ENCODE assay signal across 25 mouse cellular contexts in the genomic region with DNA sequence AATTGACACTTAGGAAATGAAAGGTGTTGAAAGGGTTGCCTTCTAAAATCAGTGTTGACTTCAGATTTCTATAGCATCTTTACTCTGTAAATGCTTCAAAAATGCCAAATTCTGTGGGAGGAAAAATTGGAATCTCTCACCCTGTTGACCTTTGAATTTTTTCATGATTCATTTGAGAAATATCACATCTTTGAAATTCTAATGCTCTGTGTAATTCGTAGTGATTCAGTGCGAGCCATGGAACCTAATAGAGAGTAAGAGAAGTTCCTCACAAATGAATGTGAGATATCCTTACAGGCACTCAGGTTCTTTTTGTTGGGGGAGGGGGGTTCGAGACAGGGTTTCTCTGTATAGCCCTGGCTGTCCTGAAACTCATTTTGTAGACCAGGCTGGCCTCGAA.
DNase-seq lines count a peak whose midpoint lies in the region; ATAC-seq and TF ChIP-seq lines count a peak whose summit lies in the region.
"Had no signal": no experiment of that assay in that cellular context is flagged by ENCODE, and none has a peak within 500 bp of the region (broad histone marks: within the 10 kb centered on the region; RNA-seq: fewer than 3 reads in every experiment).

No protein-coding gene starts in this region.

- no peak for TF ChIP-seq RAD21 in CH12.LX (IDR thresholded peaks at IDR 0.05; ENCODE audit: low read depth, low read length)

- H3K79me2 ChIP-seq in CH12.LX (replicated peaks; ENCODE audit: control insufficient read depth, extremely low read depth, insufficient read depth, poor library complexity, severe bottlenecking), result no peaks in the 10 kb centered on the region

- no peaks in the 10 kb centered on the region for H3K9me3 ChIP-seq in heart, embryonic 12.5 days (replicated peaks)
- no peaks in the 10 kb centered on the region for H3K9me3 ChIP-seq in CH12.LX (replicated peaks; ENCODE audit: low read length)
- H3K9me3 ChIP-seq: embryonic facial prominence, embryonic 10.5 days; embryonic facial prominence, embryonic 12.5 days; forebrain, embryonic 10.5 days; forebrain, embryonic 12.5 days had no signal

- no peak for TF ChIP-seq POLR2A in CH12.LX (IDR thresholded peaks at IDR 0.05; ENCODE audit: low read depth, low read length)

- dilution Hi-C loops in CH12.LX (cut with MboI; ENCODE audit: extremely low pct_ligation_motif_present, extremely low pct_unique_long_range_greater_than_20kb, low sequenced_read_pairs), result no loop called here

- WGBS in heart, embryonic 12.5 days, result 71% methylated on average over 4 of the region's 4 CpGs

- H3K9ac ChIP-seq in heart, embryonic 12.5 days, result no peak overlapping the region
- no peak overlapping the region for H3K9ac ChIP-seq in CH12.LX (ENCODE audit: insufficient read depth, low read depth)
- H3K9ac ChIP-seq: embryonic facial prominence, embryonic 12.5 days; forebrain, embryonic 12.5 days had no signal

- no peak for ATAC-seq in heart, embryonic 12.5 days (ENCODE audit: insufficient number of reproducible peaks, low FRiP score)
- ATAC-seq: CD4-positive, CD25-positive, alpha-beta regulatory T cell, adult 4 months; forebrain, embryonic 14.5 days; forebrain, embryonic 16.5 days had no signal

- H3K27me3 ChIP-seq in heart, embryonic 12.5 days (replicated peaks), result no peaks in the 10 kb centered on the region
- no peaks in the 10 kb centered on the region for H3K27me3 ChIP-seq in CH12.LX (replicated peaks)
- H3K27me3 ChIP-seq: embryonic facial prominence, embryonic 12.5 days; forebrain, embryonic 12.5 days had no signal

- in situ Hi-C loops in CH12.LX (cut with MboI; ENCODE audit: low pct_ligation_motif_present, low pct_unique_long_range_greater_than_20kb, low sequenced_read_pairs), result no loop called here

- intact Hi-C loops in heart, postnatal 10 days (cut with DNase I), result no loop called here
- intact Hi-C loops in left cerebral cortex, adult 2 months (cut with DNase I), result no loop called here

- TF ChIP-seq EP300 in CH12.LX (IDR thresholded peaks at IDR 0.05; ENCODE audit: low read length), result no peak

- no peak overlapping the region for H3K4me2 ChIP-seq in heart, embryonic 12.5 days
- peak overlapping the region; percentile 56; the same call in 1 of the 2 replicates for H3K4me2 ChIP-seq in CH12.LX (ENCODE audit: insufficient read depth, low read depth, poor library complexity, severe bottlenecking)
- H3K4me2 ChIP-seq: embryonic facial prominence, embryonic 12.5 days; forebrain, embryonic 12.5 days had no signal

- H3K4me1 ChIP-seq in heart, embryonic 12.5 days (replicated peaks), result peaks cover 11% of the 10 kb centered on the region
- no peaks in the 10 kb centered on the region for H3K4me1 ChIP-seq in CH12.LX (ENCODE audit: control insufficient read depth in 1 of 2, insufficient read depth in 2 of 2)
- H3K4me1 ChIP-seq: embryonic facial prominence, embryonic 10.5 days; embryonic facial prominence, embryonic 12.5 days; forebrain, embryonic 10.5 days; forebrain, embryonic 12.5 days had no signal

- DNase-seq in heart, postnatal 10 days, result no peak
- DNase-seq in 3134 (ENCODE audit: extremely low read depth, insufficient read length, low spot score) (peak; percentile 40), CH12.LX (ENCODE audit: extremely low read depth) (no peak)
- DNase-seq in Muller cell, postnatal 12 days (ENCODE audit: inconsistent ontology term), result peak; percentile 87
- no peak for DNase-seq in left cerebral cortex, adult 2 months (ENCODE audit: extremely low spot score in 1 of 2, low spot score in 2 of 2)
- no peak for DNase-seq in adrenal gland, postnatal 10 days
- DNase-seq in spleen, adult 18-20 months, result no peak
- DNase-seq: adrenal gland, adult 2 months; adrenal gland, postnatal 14 days; adrenal gland, postnatal 36 days; B cell, adult 2 months; cerebellum, adult 11-12 months; cerebellum, adult 2 months; cerebellum, adult 9-10 months; cerebellum, postnatal 10 days; cerebellum, postnatal 25 days had no signal

- 0 out of 2 replicates have a peak overlapping the region, but pooled peaks have one; percentile 38 for H3K27ac ChIP-seq in heart, embryonic 12.5 days (ENCODE audit: poor library complexity, severe bottlenecking)
- H3K27ac ChIP-seq in CH12.LX (ENCODE audit: insufficient read depth, low read depth), result no peak overlapping the region
- H3K27ac ChIP-seq in left cerebral cortex, adult 2 months, result no peak overlapping the region
- H3K27ac ChIP-seq: embryonic facial prominence, embryonic 10.5 days; embryonic facial prominence, embryonic 12.5 days; forebrain, embryonic 10.5 days; forebrain, embryonic 12.5 days had no signal

- no peaks in the 10 kb centered on the region for H3K36me3 ChIP-seq in heart, embryonic 12.5 days
- no peaks in the 10 kb centered on the region for H3K36me3 ChIP-seq in CH12.LX (replicated peaks in 1 of 2; ENCODE audit: control insufficient read depth in 1 of 2, insufficient read depth in 1 of 2, low read length in 1 of 2)
- H3K36me3 ChIP-seq: embryonic facial prominence, embryonic 10.5 days; embryonic facial prominence, embryonic 12.5 days; forebrain, embryonic 10.5 days; forebrain, embryonic 12.5 days had no signal

- H3K4me3 ChIP-seq in heart, embryonic 12.5 days, result no peak overlapping the region
- H3K4me3 ChIP-seq in CH12.LX (replicated peaks in 1 of 3; ENCODE audit: low read depth in 2 of 3, low read length in 2 of 3, poor library complexity in 1 of 3), result peak overlapping the region in 1 of 3 experiments; percentile 35
- H3K4me3 ChIP-seq in left cerebral cortex, adult 2 months, result no peak overlapping the region
- H3K4me3 ChIP-seq: embryonic facial prominence, embryonic 10.5 days; embryonic facial prominence, embryonic 12.5 days; erythroblast, embryonic 14.5 days; forebrain, embryonic 10.5 days; forebrain, embryonic 12.5 days had no signal

- no peak for TF ChIP-seq CTCF in CH12.LX (conservative IDR thresholded peaks at IDR 0.05 in 1 of 2, IDR thresholded peaks at IDR 0.05 in 1 of 2; ENCODE audit: low read depth in 2 of 2, low read length in 2 of 2)
- TF ChIP-seq CTCF in left cerebral cortex, adult 2 months (IDR thresholded peaks at IDR 0.05), result no peak

TF ChIP-seq in CH12.LX, 34 proteins besides CTCF, POLR2A, EP300 and RAD21:
- no peak for TF ChIP-seq ZKSCAN1 (IDR thresholded peaks at IDR 0.05; ENCODE audit: borderline replicate concordance, low read depth, low read length)
- TF ChIP-seq E2F4 (IDR thresholded peaks at IDR 0.05; ENCODE audit: insufficient replicate concordance, low read depth, low read length), result no peak
- TF ChIP-seq SMC3 (IDR thresholded peaks at IDR 0.05; ENCODE audit: low read depth, low read length), result no peak
- TF ChIP-seq JUN (IDR thresholded peaks at IDR 0.05; ENCODE audit: insufficient read depth, low read depth, low read length), result no peak
- no peak for TF ChIP-seq KAT2A (IDR thresholded peaks at IDR 0.05; ENCODE audit: insufficient replicate concordance, low read length)
- TF ChIP-seq MXI1 (IDR thresholded peaks at IDR 0.05; ENCODE audit: low read depth, low read length), result no peak
- TF ChIP-seq MAZ (IDR thresholded peaks at IDR 0.05; ENCODE audit: low read depth, low read length), result no peak
- no peak for TF ChIP-seq MYC (IDR thresholded peaks at IDR 0.05; ENCODE audit: low read depth, low read length)
- no peak for TF ChIP-seq JUND (conservative IDR thresholded peaks at IDR 0.05; ENCODE audit: low read depth, low read length)
- no peak for TF ChIP-seq MAFK (IDR thresholded peaks at IDR 0.05; ENCODE audit: insufficient replicate concordance, low read length)
- no peak for TF ChIP-seq USF1 (IDR thresholded peaks at IDR 0.05; ENCODE audit: low read depth, low read length)
- TF ChIP-seq BHLHE40 (IDR thresholded peaks at IDR 0.05; ENCODE audit: low read depth, low read length), result no peak
- TF ChIP-seq RCOR1 (conservative IDR thresholded peaks at IDR 0.05; ENCODE audit: low read depth, low read length), result no peak
- TF ChIP-seq MEF2A (IDR thresholded peaks at IDR 0.05; ENCODE audit: borderline replicate concordance, low read depth, low read length), result no peak
- TF ChIP-seq TCF12 (IDR thresholded peaks at IDR 0.05; ENCODE audit: low read depth, low read length), result no peak
- TF ChIP-seq UBTF (IDR thresholded peaks at IDR 0.05; ENCODE audit: low read depth, low read length), result no peak
TF ChIP-seq in CH12.LX: peak in this region for 0.

Comparison
In these comparisons a context has a peak if more than half of its experiments do, and no peak if none do; other contexts are left out.
1. DNase-seq: peak in 3134 (single experiment) and Muller cell, postnatal 12 days (single experiment); none in heart, postnatal 10 days (0 of 2), CH12.LX (single experiment), left cerebral cortex, adult 2 months (0 of 2), adrenal gland, postnatal 10 days (single experiment) and spleen, adult 18-20 months (0 of 2).